Mouse (Mus musculus) megakaryocyte-erythroid progenitor cell, adult 5-6 weeks (primary cell): ENCODE results near the gene Ndufb8. TPM values are rescaled to one million over a fixed set of nuclear protein-coding genes. Genes with fewer than 3 reads are reported as not detected.

Experiments used
- ATAC-seq: replicated peaks from 2 replicates; pipeline ENCODE4 v1.8.0; 2016; ENCODE audit warnings: mild to moderate bottlenecking, inconsistent platforms; ENCODE audit not compliant: severe bottlenecking, poor library complexity, low FRiP score, low TSS enrichment
- total RNA-seq, 2 experiments: library from RNA; stranded (forward) in 1 of 2; stranded (reverse) in 1 of 2; fragments of 200-1000, 215-1000 nt in 1 of 2; fragments of >200 nt in 1 of 2; fragmentation: Nextera tagmentation in 1 of 2; gene quantifications; 2 replicates each; pipeline ENCODE4 v1.2.3; 2014 to 2017

Ndufb8 gene
- total RNA-seq, 2 experiments from 2014 or later = 262 to 485 TPM

GRCm38 (mm10) chr19:44542694-44543178 lies 12.5 kb downstream of the Ndufb8 start:
- no peak for ATAC-seq

- no peak for ATAC-seq
These were observed 17.8 kb downstream of the Ndufb8 start for GRCm38 (mm10) chr19:44537416-44537815.

- no peak for ATAC-seq
These were observed 19.9 kb downstream of the Ndufb8 start for GRCm38 (mm10) chr19:44535376-44535775.

- ATAC-seq = no peak
These were observed 25.2 kb downstream of the Ndufb8 start for GRCm38 (mm10) chr19:44530018-44530417.

- ATAC-seq = no peak
These were observed 29.6 kb downstream of the Ndufb8 start for GRCm38 (mm10) chr19:44525551-44526205.

- ATAC-seq = peak; percentile 34; the same call in 1 of the 2 replicates
These were observed 36.1 kb downstream of the Ndufb8 start for GRCm38 (mm10) chr19:44519152-44519551.

- ATAC-seq = no peak
These were observed 37.1 kb downstream of the Ndufb8 start for GRCm38 (mm10) chr19:44517996-44518768.

- no peak for ATAC-seq
These were observed 39.5 kb downstream of the Ndufb8 start for GRCm38 (mm10) chr19:44515769-44516168.

- no peak for ATAC-seq
These were observed 40.5 kb downstream of the Ndufb8 start for GRCm38 (mm10) chr19:44514521-44515451.

- no peak for ATAC-seq
These were observed 41.2 kb downstream of the Ndufb8 start for GRCm38 (mm10) chr19:44513921-44514482.

GRCm38 (mm10) chr19:44513054-44513833 lies 42.0 kb downstream of the Ndufb8 start:
- no peak for ATAC-seq

- ATAC-seq = no peak
These were observed 42.6 kb downstream of the Ndufb8 start for GRCm38 (mm10) chr19:44512601-44513000.

- no peak for ATAC-seq
These were observed 43.6 kb downstream of the Ndufb8 start for GRCm38 (mm10) chr19:44511451-44512231.

GRCm38 (mm10) chr19:44510534-44511175 lies 44.6 kb downstream of the Ndufb8 start:
- no peak for ATAC-seq

- no peak for ATAC-seq
These were observed 52.5 kb downstream of the Ndufb8 start for GRCm38 (mm10) chr19:44502741-44503140.

GRCm38 (mm10) chr19:44501925-44502324 lies 53.3 kb downstream of the Ndufb8 start:
- no peak for ATAC-seq

GRCm38 (mm10) chr19:44500240-44500639 lies 55.0 kb downstream of the Ndufb8 start:
- ATAC-seq = no peak
